Mouse (Mus musculus) MEL-GATA-1-ER (cell line): Measurements from ENCODE around the gene Cwh43.

Source experiments
- DNase-seq: peaks from one replicate; pipeline ENCODE4 v3.0.0-alpha.2; 2012; ENCODE audit warnings: low read depth; ENCODE audit errors: extremely low read depth

Cwh43 gene

GRCm38 (mm10) chr5:73399768-73400526 is 5.9 kb upstream of the Cwh43 start:
- DNase-seq: no peak

- DNase-seq: no peak
These were observed 4.5 kb upstream of the Cwh43 start for GRCm38 (mm10) chr5:73401341-73401740.

- DNase-seq: no peak
These were observed 3.0 kb upstream of the Cwh43 start for GRCm38 (mm10) chr5:73402911-73403310.

GRCm38 (mm10) chr5:73403311-73404068 is 2.4 kb upstream of the Cwh43 start:
- no peak for DNase-seq

GRCm38 (mm10) chr5:73404790-73405189 is 1.1 kb upstream of the Cwh43 start:
- DNase-seq: no peak

GRCm38 (mm10) chr5:73406861-73407260 is 986 bp downstream of the Cwh43 start:
- DNase-seq: no peak

- no peak for DNase-seq
These were observed 4.1 kb downstream of the Cwh43 start for GRCm38 (mm10) chr5:73409970-73410369.

GRCm38 (mm10) chr5:73411771-73412170 is 5.9 kb downstream of the Cwh43 start:
- DNase-seq: no peak

GRCm38 (mm10) chr5:73414172-73414571 is 8.3 kb downstream of the Cwh43 start:
- no peak for DNase-seq

- DNase-seq: no peak
These were observed 13.3 kb downstream of the Cwh43 start for GRCm38 (mm10) chr5:73419045-73419695.

- no peak for DNase-seq
These were observed 20.9 kb downstream of the Cwh43 start for GRCm38 (mm10) chr5:73426824-73427223.

GRCm38 (mm10) chr5:73431581-73431980 is 25.7 kb downstream of the Cwh43 start:
- peak; percentile 25 for DNase-seq

- DNase-seq: no peak
These were observed 26.9 kb downstream of the Cwh43 start for GRCm38 (mm10) chr5:73432805-73433204.

GRCm38 (mm10) chr5:73434764-73435163 is 28.9 kb downstream of the Cwh43 start:
- DNase-seq: no peak

- DNase-seq: no peak
These were observed 36.3 kb downstream of the Cwh43 start for GRCm38 (mm10) chr5:73442176-73442575.

GRCm38 (mm10) chr5:73450276-73450675 is 44.4 kb downstream of the Cwh43 start:
- DNase-seq: no peak

- no peak for DNase-seq
These were observed 48.8 kb downstream of the Cwh43 start for GRCm38 (mm10) chr5:73454502-73455306.

- no peak for DNase-seq
These were observed 49.4 kb downstream of the Cwh43 start for GRCm38 (mm10) chr5:73455307-73455687.

GRCm38 (mm10) chr5:73468462-73469433 is 62.9 kb downstream of the Cwh43 start:
- no peak for DNase-seq
